Mouse (Mus musculus) stomach, postnatal 0 days (tissue): ENCODE results near the gene Fshr. TPM values are rescaled to one million over a fixed set of nuclear protein-coding genes. Genes with fewer than 3 reads are reported as not detected.

Source experiments
- ATAC-seq: fragments of 200-750 bp; cut with Nextera tagmentation; 2 replicates; pipeline ENCODE4 v1.8.0; 2017; ENCODE audit not compliant: low FRiP score, low TSS enrichment
- DNase-seq: peaks from one replicate; pipeline ENCODE4 v3.0.0-alpha.2; 2016; ENCODE audit warnings: low spot score
- H3K27ac ChIP-seq: fragments of 300-500 bp; sonication (generic); replicated peaks from 2 replicates; pipeline ENCODE4 v1.5.1; 2014; ENCODE audit warnings: mild to moderate bottlenecking, control low read depth
- H3K27me3 ChIP-seq: fragments of 300-500 bp; sonication (generic); 2 replicates; pipeline ENCODE4 v1.6.1; 2014; ENCODE audit warnings: low read length; ENCODE audit not compliant: control insufficient read depth, insufficient read depth
- H3K36me3 ChIP-seq: fragments of 300-500 bp; sonication (generic); 2 replicates; pipeline ENCODE4 v1.6.1; 2014; ENCODE audit warnings: low read length, mixed read lengths; ENCODE audit not compliant: control insufficient read depth, insufficient read depth
- H3K4me1 ChIP-seq: fragments of 300-500 bp; sonication (generic); replicated peaks from 2 replicates; pipeline ENCODE4 v1.6.1; 2014; ENCODE audit warnings: antibody characterized with exemption; ENCODE audit not compliant: control insufficient read depth, insufficient read depth
- H3K4me2 ChIP-seq: fragments of 300-500 bp; sonication (generic); replicated peaks from 2 replicates; pipeline ENCODE4 v1.6.1; 2014; ENCODE audit warnings: low read depth, mild to moderate bottlenecking, control low read depth, moderate library complexity
- H3K4me3 ChIP-seq: fragments of 300-500 bp; sonication (generic); 2 replicates; pipeline ENCODE4 v1.5.1; 2014; ENCODE audit warnings: low read depth, low read length, control low read depth
- H3K9ac ChIP-seq: fragments of 300-500 bp; sonication (generic); 2 replicates; pipeline ENCODE4 v1.6.1; 2014; ENCODE audit warnings: mild to moderate bottlenecking, low read length, control low read depth, mixed read lengths
- H3K9me3 ChIP-seq: fragments of 300-500 bp; sonication (generic); 2 replicates; pipeline ENCODE4 v1.6.1; 2016; ENCODE audit warnings: low read length; ENCODE audit not compliant: control insufficient read depth
- CTCF ChIP-seq: IDR thresholded peaks from 2 replicates; pipeline ENCODE4 v1.5.1; 2016; ENCODE audit warnings: antibody characterized with exemption, low read depth, mild to moderate bottlenecking, moderate library complexity
- EP300 ChIP-seq: optimal IDR thresholded peaks from 2 replicates; pipeline ENCODE3; 2016; ENCODE audit warnings: antibody characterized with exemption
- WGBS: fragments of 180-500 bp; shearing (Covaris S2); extraction: QIAGEN DNeasy Blood & Tissue Kit; methylation state at CpG from one replicate; pipeline ENCODE4 v1.1.7; 2014; 5-methylcytosine and 5-hydroxymethylcytosine counted together
- polyA plus RNA-seq: library from polyadenylated mRNA; unstranded; fragments of >200 nt; fragmentation: Nextera tagmentation; extraction: Ambion mirVana; gene quantifications from 2 replicates; pipeline ENCODE4 v1.2.1, GENCODE M21; 2015

Gene Fshr
- polyA plus RNA-seq, 1 experiment from 2014 or later: not detected

DNA sequence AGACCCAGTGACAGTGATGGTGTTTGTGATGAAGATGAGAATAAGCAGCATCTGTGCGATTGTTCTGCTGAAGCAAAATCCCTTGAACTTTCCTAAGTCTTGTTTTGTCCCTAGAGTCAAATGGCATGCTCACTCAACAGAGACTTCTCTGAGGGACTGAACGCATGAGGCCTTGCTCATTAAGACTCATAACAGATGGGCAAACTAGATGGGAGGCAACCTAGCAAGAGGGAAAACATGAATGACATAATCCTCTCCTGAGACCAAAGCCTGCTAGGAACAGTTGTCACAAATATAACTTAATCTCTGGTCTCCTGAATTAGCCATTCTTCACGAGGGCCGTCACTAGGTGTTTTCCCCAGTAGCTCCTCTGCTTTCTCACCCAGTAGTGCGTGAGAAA, 194.5 kb downstream of the Fshr start:
- Histone ChIP-seq H3K4me1 (no peaks in the 10 kb centered on the region), H3K4me3 (no peak overlapping the region), H3K4me2 (no peak overlapping the region), H3K9me3 (no peaks in the 10 kb centered on the region), H3K27ac (no peak overlapping the region), H3K27me3 (no peaks in the 10 kb centered on the region), H3K36me3 (no peaks in the 10 kb centered on the region), H3K9ac (no peak overlapping the region)
- whole genome bisulfite sequencing: 78% methylated on average over 5 of the region's 5 CpGs
- ATAC-seq (no peak), DNase-seq (no peak)
- TF ChIP-seq CTCF (no peak), EP300 (no peak)

DNA sequence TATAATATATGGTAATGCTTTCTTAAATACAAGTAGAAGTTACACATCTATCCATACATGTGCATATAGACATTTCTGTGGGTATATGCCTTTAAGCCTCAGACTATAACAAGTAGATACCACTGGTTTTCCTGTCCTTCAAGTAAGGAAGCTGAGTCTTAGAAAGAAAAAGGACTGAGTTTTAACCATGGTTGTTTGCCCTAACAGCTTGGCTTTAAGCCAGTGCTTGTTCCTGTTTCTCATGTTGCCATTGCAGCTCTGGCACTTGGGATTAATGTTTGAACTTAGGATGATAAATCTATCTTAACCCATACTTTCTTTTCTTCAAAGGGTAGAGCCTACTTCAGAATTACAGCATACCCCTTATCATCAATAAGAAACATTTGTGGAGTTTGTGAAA, 200.6 kb downstream of the Fshr start:
- Histone ChIP-seq H3K9ac (no peak overlapping the region), H3K9me3 (no peaks in the 10 kb centered on the region), H3K27ac (no peak overlapping the region), H3K4me1 (no peaks in the 10 kb centered on the region), H3K27me3 (no peaks in the 10 kb centered on the region), H3K4me2 (no peak overlapping the region), H3K36me3 (no peaks in the 10 kb centered on the region), H3K4me3 (no peak overlapping the region)
- TF ChIP-seq EP300 (no peak), CTCF (no peak)
- no peak for DNase-seq
- ATAC-seq: no peak

DNA sequence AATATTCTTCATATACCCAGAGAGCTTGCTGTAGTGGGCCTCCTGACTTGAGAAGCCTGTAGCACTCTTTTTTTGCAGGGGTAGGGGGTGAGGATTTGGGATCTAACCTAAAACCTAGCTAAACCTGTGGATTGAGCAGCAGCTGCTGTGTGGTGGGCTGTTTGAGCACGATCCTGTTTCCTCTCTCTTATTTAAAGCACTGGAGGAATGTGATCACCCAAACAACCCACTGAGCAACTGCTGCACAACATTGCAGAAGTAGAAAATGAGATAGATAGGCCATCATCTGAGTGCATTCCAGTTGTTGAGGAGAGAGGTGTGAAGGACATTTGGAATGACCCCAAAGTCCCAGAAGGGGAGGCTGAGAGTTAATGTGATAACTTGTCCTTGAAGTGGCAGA, 202.2 kb downstream of the Fshr start:
- Histone ChIP-seq H3K27me3 (no peaks in the 10 kb centered on the region), H3K9me3 (no peaks in the 10 kb centered on the region), H3K4me1 (no peaks in the 10 kb centered on the region), H3K4me3 (no peak overlapping the region), H3K36me3 (no peaks in the 10 kb centered on the region), H3K27ac (no peak overlapping the region), H3K9ac (no peak overlapping the region), H3K4me2 (no peak overlapping the region)
- ATAC-seq (no peak), DNase-seq (no peak)
- no peak for TF ChIP-seq CTCF
- TF ChIP-seq EP300: no peak
- 50% methylated on average over 1 of the region's 1 CpGs for WGBS

DNA sequence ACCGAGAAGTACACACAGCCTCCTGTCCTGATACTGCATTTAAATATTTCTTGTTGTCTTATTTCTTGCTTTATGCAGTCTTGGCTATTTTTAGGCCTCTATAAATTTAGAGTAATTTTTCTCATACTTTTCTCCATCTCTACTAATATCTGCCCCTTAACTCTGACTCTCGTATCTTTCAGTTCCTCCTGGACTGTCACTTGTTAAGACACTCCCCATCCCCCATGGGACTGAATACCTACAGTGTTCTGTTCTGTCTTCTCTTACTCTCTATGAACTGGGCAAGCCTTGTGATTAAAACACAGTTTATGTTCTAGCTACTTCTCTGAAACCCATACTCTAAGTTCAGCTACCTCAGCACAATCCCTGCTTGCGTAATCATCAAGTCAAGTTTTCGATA, 209.2 kb downstream of the Fshr start:
- H3K9ac ChIP-seq: no peak overlapping the region
- H3K27me3 ChIP-seq: no peaks in the 10 kb centered on the region
- TF ChIP-seq EP300 (no peak), CTCF (no peak)
- no peaks in the 10 kb centered on the region for H3K4me1 ChIP-seq
- no peaks in the 10 kb centered on the region for H3K9me3 ChIP-seq
- no peak overlapping the region for H3K4me2 ChIP-seq
- no peak overlapping the region for H3K27ac ChIP-seq
- ATAC-seq: no peak
- DNase-seq: no peak
- 87% methylated on average over 4 of the region's 4 CpGs for WGBS
- H3K4me3 ChIP-seq: no peak overlapping the region
- H3K36me3 ChIP-seq: no peaks in the 10 kb centered on the region

DNA sequence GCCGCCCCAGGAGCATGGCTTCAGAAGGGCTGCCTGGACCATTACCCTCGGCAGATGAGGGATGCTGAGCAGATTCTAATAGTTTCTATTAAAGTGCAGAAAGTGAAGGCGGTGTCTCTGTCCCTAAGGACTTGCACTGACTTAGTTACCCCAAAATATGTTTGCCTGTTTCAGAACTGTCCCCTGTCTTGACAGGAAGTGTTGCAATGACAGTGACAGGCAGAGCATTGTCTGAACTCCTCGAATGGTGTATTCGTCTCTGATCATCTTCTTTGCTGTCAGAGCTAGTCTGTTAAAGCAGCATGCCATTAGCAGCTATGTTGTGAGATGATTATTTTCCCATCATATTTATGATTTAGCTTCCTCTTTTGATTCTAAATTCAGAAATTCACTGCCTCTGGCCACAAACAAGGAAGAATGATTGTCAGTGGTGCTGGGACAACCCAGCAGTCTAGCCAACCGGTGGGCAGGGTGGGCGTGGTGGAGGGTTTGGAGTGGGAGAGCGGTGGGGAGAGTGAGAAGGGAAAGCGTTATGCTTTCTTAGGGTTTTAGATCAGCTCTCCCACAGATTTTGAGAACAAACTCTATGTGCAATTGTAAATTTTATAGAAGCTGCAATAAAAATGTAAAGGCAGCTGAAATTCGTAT, 219.6 kb downstream of the Fshr start:
- Histone ChIP-seq H3K27ac (no peak overlapping the region), H3K4me3 (no peak overlapping the region), H3K4me2 (no peak overlapping the region), H3K4me1 (no peaks in the 10 kb centered on the region), H3K9ac (no peak overlapping the region), H3K9me3 (no peaks in the 10 kb centered on the region), H3K36me3 (no peaks in the 10 kb centered on the region), H3K27me3 (no peaks in the 10 kb centered on the region)
- DNase-seq: no peak
- WGBS: 69% methylated on average over 10 of the region's 10 CpGs
- TF ChIP-seq EP300: no peak
- no peak for TF ChIP-seq CTCF
- ATAC-seq: no peak

DNA sequence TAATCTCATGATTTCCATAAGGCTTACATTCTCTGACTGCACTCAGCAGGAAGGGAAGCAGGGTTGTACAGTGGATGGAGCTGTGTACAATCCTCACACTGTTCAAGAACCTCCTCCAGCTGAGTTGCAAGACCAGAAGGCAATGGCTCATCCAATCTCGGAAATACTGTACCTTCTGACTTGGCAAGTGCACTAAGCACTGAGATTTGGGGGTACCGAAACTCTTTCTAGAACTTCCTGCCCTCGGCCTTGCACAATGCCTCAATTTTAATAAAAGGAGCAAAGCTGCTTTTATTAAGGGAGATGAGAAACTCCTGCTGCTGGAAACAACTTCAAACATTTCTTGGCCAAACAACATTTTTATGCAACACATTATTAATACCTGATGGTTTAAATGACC, 225.9 kb downstream of the Fshr start:
- Histone ChIP-seq H3K9me3 (no peaks in the 10 kb centered on the region), H3K4me2 (no peak overlapping the region), H3K27me3 (no peaks in the 10 kb centered on the region), H3K36me3 (no peaks in the 10 kb centered on the region), H3K4me3 (no peak overlapping the region), H3K9ac (no peak overlapping the region), H3K27ac (no peak overlapping the region), H3K4me1 (no peaks in the 10 kb centered on the region)
- no peak for DNase-seq
- no peak for ATAC-seq
- TF ChIP-seq CTCF (no peak), EP300 (no peak)
- WGBS: 76% methylated on average over 3 of the region's 3 CpGs
